Mouse (Mus musculus): ENCODE data around the gene Irf2bp2.

Irf2bp2 gene

DNA sequence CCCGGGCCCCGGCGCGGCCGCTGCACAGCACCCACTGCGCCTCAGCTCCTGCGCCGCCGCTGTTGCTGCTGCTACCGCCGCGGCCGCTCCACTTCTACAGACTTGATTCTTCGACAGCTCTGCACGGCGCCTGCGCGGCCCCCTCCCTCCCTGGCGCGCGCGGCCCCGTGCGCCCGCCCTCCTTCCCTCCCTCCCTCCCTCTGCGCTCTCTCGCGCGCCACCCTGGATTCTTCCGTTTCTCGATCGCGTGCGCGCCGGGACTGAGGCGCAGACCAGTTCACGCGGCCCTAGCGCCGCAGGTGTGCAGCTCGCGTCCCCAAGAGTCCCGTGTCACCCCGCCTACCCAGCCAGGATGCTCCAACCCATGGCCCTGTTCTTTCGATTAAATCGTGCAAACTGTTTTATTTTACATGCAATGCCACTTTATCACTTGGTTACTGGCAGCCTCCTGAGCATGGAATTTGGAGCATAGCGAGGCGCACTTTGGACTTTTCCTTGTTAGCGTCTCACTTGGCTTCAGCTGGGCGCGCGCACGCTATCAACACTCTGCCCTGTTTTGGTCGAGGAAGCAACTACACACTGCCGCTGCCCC is at the start of gene Irf2bp2:
Gene Irf2bp2 (minus strand): TSS at position 98 of the 592 bp plus-strand sequence.
- peak; percentile 90 for DNase-seq (ENCODE audit: low spot score)

- DNase-seq (ENCODE audit: low spot score): no peak
Measured at GRCm38 (mm10) chr8:126642665-126643064, 48.9 kb upstream of the Irf2bp2 start.

DNA sequence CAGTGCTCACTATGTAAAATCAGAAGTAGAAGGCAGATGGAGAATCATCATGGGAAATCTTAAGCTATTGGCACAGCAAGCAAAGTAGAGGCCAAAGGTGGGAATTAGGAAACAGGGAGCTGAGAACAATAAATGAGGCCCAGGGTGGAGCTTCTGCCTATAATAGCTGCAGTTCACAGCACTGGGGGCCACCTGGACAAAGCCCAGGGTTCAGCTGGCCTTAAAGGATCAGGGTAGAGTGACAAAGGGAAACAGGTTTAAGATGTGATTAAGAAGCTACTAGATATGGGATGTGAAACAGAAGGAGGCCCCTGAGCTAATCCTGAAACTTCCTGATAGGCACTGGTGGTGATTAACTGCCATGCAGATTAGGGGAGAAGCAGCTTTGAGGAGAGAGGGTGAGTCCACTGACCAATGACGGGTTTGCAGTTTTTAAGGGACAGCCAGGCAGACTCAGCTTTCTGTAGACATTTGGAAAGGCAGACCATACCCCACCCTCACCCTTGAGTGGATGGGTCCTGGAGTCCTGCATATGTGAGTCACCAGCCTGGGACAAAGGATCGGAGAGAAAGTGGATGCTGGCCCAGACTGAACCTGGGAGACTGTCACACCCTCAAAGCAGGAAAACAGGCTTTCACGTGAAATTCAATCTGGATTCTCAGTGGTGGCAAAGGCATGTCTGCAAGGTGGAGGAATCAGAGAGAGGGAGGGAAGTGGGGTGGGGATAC is 47.9 kb upstream of the Irf2bp2 start:
- DNase-seq (ENCODE audit: low spot score): no peak

DNA sequence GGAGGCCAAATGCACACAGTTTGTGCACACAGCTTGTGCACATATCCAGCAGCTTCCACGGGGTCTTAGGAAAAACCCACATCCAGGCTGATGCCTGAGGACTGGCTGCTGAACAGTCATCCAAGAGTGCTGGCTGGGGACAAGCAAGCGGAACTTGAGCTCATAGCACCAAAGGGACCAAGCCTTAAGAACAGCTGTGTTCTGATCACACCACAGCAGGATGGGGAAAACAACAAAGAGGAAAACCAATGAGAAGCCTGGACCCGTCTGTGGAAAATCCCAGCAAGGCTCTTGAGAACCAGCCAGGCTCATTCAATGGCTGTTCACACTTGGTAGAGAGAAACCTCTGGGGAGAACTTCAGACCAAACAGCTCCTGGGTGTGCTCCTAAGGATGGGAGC is 45.4 kb upstream of the Irf2bp2 start:
- DNase-seq (ENCODE audit: low spot score): no peak

- no peak for DNase-seq (ENCODE audit: low spot score)
Measured at GRCm38 (mm10) chr8:126638027-126638426, 44.2 kb upstream of the Irf2bp2 start.

GRCm38 (mm10) chr8:126634541-126635048 is 40.8 kb upstream of the Irf2bp2 start:
- no peak for DNase-seq (ENCODE audit: low spot score)

DNA sequence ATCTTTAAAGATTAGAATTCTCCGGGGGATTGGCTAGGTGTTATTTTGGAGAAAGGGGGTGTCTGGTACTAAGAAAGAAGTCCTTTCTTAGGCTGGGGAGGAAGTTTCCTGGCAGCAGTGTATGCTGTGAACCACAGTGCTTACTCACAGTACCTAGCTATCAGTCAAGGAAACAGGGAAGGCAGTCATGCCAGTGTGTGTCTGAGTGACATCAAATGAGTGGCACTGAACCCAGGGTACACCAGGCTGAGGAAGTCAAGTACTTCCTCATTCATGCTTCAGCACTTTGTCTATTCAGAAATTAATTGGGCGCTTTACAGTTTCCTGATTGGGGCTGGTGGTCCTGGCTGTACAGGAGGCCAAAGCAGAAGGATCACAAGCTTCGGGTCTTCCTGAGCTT is 34.8 kb upstream of the Irf2bp2 start:
- no peak for DNase-seq (ENCODE audit: low spot score)

GRCm38 (mm10) chr8:126626415-126626814 is 32.6 kb upstream of the Irf2bp2 start:
- no peak for DNase-seq (ENCODE audit: low spot score)

GRCm38 (mm10) chr8:126622111-126622795 is 28.5 kb upstream of the Irf2bp2 start:
- DNase-seq (ENCODE audit: low spot score): no peak

DNA sequence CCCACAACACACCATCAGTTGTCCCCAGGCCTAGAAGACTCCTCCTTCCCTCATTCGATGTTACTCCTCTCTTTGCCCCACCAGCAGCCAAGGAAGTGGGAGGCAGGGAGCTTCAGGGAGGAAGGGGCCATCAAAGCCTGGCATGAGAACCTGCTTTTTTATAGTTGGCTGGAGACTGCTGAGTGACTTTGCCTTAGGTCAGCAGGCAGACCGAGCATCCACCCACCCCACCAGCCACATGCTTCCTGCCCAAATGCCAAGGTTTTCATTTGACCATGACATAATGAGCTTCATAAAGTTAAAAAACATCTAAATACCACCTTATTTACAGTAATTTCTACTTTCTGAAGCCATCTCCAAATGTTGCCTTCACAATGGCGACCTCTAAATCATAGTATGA is 26.9 kb upstream of the Irf2bp2 start:
- DNase-seq (ENCODE audit: low spot score): no peak

GRCm38 (mm10) chr8:126619487-126619886 is 25.7 kb upstream of the Irf2bp2 start:
- DNase-seq (ENCODE audit: low spot score): no peak

DNA sequence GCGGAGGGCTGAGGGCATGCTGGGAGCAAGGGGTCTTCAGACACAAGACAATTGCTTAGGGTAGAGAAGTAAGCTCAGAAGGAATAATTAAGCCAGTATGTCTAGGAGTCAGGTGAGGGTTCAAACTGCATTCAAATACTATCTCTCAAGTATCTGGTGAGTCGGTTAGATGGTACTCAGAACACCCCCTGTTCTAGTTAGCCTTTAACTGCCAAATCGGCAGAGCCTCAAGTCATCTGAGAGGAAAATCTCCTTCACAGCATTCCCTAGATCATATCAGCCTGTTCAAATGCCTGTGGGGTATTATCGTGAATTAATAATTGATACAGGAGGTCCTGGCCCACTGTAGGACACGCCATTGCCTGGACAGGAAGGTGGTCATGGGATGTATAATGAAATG is 23.9 kb upstream of the Irf2bp2 start:
- no peak for DNase-seq (ENCODE audit: low spot score)

GRCm38 (mm10) chr8:126616736-126617135 is 22.9 kb upstream of the Irf2bp2 start:
- peak; percentile 34 for DNase-seq (ENCODE audit: low spot score)

- peak; percentile 57 for DNase-seq (ENCODE audit: low spot score)
Measured at GRCm38 (mm10) chr8:126615765-126616164, 22.0 kb upstream of the Irf2bp2 start.

GRCm38 (mm10) chr8:126614740-126615132 is 20.9 kb upstream of the Irf2bp2 start:
- no peak for DNase-seq (ENCODE audit: low spot score)

DNA sequence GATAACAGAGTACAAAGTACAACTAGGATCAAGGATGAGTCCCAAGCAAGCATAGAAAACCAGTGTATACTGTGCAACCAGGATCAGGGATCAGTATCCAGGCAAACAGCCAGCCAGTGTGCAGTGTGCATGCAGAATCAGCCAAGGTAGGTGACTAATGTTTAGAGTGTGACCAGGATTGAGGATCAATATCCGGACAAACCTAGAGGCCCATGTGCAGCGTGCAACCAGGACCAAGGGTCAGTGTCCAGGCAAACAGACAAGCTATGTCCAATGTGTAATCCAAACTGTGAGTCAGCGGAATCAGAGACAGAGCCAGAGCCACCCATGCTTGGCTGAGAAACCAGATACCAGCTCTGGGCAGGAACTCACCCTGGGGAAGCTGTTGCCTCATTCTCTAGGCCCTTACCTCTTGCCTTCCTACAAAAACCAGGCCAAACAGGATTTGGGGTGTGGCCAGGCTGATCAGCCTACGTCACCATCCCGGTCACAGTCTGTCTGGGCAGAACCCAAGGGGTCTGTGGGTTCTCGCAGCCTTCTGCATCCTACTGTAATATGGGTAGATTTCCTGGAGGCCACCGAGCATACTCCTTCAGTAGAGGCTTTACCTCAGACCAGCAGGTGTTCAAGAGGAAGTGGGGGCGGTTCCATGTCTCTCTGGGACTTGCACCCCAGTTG is 20.4 kb upstream of the Irf2bp2 start:
- DNase-seq (ENCODE audit: low spot score): peak; percentile 32

GRCm38 (mm10) chr8:126613143-126613542 is 19.4 kb upstream of the Irf2bp2 start:
- DNase-seq (ENCODE audit: low spot score): no peak

DNA sequence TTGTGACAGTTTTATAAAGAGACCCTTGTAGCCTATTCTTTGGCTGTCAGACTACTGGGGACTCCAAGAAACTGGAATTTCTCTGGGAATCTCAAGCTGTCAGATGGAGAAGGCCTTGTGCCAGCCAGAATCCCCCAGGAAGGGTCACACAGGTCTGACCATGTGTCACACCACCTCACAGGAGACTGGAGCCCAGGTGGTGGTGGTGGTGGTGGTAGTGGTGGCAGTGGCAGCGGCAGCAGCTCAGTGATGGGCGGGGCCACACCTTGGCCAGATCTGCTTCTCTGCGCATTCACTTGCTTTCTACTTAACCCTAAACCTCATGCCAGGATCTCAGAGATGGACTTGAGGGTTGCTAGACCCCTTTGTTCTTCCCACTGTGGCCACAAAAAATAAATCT is 19.0 kb upstream of the Irf2bp2 start:
- DNase-seq (ENCODE audit: low spot score): no peak

GRCm38 (mm10) chr8:126610713-126611112 is 16.9 kb upstream of the Irf2bp2 start:
- no peak for DNase-seq (ENCODE audit: low spot score)

DNA sequence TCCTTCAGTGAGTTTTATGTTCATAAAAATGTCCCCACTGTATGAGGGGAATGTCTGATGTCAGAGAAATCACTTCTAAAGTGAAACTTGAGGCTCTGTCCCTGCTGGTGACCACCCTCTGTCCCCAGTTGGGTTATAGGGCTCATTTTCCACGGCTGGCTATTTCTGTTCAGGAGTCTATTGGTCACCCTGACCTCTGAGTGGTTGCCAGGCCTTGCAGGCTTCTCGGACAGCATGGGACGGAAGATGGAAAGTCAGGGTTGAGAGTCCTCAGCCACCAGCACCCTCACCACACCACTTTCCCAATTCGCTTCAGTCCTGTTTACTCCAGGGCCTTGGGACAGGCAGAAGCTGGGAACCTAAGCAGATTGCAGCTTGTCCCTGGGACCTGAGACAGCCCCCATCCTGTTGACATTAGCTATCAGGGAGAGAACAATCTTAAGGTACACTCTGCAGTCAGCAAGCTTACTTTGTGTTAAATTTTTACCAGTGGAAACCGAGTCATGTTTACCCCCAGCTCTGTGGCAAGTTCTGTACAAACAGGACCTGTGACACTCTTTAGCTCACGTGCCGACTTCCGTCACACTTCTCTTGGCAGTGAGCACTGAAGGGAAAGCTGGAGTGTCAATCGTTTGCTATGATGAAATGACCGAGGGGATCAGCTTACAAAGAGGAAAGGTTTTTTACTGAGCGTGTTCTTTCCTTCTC is 15.9 kb upstream of the Irf2bp2 start:
- no peak for DNase-seq (ENCODE audit: low spot score)

- DNase-seq (ENCODE audit: low spot score): no peak
Measured at GRCm38 (mm10) chr8:126603241-126603947, 9.6 kb upstream of the Irf2bp2 start.
